Mouse (Mus musculus) kidney, postnatal 25 days (tissue): ENCODE measurements around the gene Cdhr2.

Experiments
- DNase-seq, 2 experiments: peaks; one replicate each; pipeline ENCODE4 v3.0.0; 2021; ENCODE audit warnings: mixed read lengths in 2 of 2

Gene Cdhr2

GRCm38 (mm10) chr13:54753733-54754132 is 52.5 kb downstream of the Cdhr2 start:
- DNase-seq, result no peak

DNA sequence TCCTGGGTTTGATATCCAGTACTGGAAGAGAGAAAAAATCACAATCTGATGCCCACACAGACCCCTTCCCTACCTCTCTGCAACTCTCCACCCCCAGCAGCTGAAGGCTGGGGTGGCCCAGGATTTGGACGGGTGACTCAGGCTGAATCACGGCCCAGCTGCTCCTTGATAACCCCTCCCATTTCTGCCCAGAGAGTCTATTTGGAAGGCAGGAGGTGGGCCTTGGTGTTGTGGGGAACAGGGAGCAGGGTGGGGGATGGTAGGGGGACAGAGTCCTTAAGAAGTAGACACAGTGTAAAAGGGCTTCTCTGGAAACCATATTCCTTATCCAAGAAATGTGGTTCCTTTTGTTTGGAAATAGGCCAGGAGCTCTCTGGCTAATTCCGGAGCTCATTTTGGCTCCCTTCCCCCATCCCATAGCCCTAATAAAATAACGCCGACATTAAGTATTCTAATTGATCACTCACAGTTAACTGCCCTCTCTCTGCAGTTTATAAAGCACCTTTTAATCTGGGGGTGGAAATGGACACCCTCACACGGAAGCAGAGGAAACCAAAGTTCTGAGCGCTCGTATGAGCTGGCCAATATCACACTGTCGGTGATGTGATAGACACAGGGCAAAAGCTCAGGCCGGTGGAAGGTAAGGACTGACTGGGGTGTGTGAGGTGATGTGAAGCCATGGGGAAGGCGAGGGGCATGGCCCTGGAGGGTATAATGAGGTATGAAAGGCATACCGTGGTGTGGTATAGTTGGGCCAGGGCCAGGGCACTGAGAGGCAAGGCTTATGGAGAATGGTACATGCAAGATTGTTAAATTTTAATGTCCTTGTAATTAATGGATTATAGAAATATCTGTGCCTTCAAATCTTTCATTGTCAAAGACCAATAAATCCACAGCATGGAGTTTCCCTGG is 53.2 kb downstream of the Cdhr2 start:
- DNase-seq, result no peak

GRCm38 (mm10) chr13:54755201-54755830 is 54.1 kb downstream of the Cdhr2 start:
- no peak for DNase-seq

DNA sequence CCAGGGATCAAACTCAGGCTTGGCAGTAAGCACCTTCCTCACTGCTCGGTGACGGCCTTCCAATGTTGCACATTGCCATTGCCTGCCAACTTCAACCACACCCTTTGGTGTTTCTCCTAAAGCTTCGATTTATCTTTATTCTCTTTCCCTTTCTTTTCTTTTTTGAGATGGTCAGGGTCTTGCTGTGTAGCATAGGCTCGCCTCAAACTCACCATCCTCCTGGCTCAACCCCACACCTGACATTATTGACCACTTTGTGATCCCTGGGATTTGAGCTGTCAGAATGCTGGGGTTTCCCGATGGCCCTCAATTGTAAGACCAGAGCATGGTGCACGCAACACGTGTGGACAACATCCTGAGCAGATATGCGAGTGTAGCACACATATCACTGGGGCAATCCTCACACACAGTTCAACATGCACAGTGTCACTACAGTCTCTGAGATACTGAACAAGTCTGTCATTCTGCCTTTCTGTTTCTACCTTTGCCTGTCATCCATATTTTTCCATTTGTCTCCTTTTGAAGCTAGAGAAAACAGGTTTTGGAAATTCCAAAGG is 55.0 kb downstream of the Cdhr2 start:
- DNase-seq, result no peak

DNA sequence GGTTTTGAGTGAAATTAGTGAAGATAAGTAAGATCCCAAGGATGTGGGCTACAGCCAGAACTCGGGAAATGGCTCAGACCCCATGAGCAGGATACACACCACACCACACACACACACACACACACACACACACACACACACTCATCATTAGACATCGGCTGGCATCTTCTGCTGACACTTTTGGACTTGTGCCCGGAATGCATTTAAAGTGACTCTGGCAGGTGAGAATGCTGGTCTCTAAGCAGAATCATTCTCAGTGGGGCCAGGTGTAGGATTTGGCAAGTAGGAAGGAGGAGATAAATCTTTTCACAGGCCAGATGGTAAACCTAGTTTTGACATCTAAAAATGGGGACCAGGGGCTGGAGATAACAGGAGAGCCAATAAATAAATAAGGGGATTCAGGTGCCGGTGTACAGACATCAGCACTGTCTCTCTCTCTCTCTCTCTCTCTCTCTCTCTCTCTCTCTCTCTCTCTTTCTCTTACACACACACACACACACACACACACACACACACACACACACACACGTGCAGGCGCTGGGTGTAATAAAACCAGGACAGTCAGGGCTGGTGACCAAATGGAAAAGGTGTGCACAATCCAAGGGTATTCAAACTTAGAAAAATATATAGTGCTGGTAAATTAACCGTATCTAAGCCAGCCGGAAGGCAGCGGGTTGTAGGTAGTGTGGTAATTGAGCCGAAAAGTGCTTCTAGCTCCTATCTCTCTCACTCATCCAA is 56.0 kb downstream of the Cdhr2 start:
- no peak for DNase-seq

- peak; percentile 78 to 87 for DNase-seq
Observed at GRCm38 (mm10) chr13:54758045-54758755, 56.9 kb downstream of the Cdhr2 start.

DNA sequence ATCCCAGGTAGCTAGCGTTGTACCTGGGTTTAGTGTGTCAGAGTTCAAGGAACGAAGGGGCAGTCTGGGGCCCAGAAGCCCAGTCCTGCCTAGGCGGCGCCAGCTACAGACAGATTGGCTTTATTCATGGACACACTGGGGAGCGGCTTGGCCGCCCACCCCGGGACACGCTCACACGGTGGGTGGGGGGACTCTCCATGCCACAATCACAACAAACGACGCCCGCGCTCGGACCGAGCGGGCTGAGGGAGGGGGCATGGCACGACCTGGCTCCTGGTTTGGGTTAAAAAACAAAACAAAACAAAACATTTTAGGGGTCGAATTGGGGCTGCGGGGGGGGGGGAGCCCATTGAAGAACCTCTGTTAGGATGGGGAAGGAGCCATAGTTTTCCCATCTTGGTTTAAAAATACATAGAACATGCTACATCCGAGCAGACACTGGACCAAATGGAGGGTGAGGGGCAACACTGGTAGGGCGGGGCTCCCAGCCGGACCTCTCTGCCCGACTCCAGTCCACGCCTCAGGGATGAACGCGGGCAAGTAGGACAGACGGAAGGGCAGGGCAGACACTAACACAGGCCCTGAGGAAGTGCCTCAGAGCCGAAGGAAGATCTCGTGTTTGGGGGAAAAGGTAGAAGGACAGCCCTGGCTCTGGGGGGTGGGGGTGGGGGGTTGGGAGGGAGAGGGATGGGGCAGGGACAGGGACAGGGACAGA is 57.7 kb downstream of the Cdhr2 start:
- no peak for DNase-seq

GRCm38 (mm10) chr13:54759496-54759895 is 58.2 kb downstream of the Cdhr2 start:
- DNase-seq, result no peak

- DNase-seq, result no peak
Observed at GRCm38 (mm10) chr13:54760164-54760795, 59.0 kb downstream of the Cdhr2 start.

DNA sequence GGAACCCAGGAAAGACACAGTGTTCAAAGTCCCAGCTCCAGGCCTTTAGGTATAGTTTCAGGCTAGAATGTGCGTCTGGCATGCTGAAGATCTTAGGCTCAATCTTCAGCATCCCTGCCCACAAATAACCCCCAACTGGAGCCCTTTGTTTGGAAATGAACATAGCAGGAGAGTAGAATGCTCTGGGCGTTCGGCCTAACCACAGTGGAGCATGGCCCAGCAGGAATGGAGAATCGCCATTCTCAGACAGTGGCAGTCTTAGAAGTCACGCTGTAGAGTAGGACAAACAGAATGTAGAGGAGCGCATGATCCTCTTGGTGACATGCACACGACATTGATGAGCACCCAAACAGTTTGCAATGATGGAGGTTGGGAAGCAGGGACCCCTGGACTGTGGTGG is 59.6 kb downstream of the Cdhr2 start:
- no peak for DNase-seq

- no peak for DNase-seq
Observed at GRCm38 (mm10) chr13:54765281-54766191, 64.3 kb downstream of the Cdhr2 start.

GRCm38 (mm10) chr13:54766192-54766768 is 65.0 kb downstream of the Cdhr2 start, which contains the start of gene Sncb:
Sncb (minus strand) TSS chr13:54766595.
- peak; percentile 29 to 49 for DNase-seq

DNA sequence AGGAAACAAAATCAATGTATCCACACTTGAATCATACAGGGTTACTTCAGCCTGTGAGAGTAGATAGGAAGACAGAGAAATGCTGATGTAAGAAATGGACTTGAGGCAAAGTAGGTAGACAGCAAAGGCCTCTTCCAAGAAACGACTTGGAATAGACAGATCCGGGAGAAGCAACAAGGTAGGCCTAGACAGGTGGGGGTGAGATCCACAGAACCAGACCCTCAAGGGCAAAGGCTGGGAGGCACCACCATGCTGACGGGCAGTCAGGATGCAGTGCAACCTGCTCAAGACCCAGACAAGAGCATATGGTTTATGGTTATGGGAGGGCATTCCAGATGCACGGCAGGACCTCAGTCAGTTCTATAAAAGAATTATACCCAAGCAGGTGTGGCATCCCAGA is 65.8 kb downstream of the Cdhr2 start:
- DNase-seq, result no peak

DNA sequence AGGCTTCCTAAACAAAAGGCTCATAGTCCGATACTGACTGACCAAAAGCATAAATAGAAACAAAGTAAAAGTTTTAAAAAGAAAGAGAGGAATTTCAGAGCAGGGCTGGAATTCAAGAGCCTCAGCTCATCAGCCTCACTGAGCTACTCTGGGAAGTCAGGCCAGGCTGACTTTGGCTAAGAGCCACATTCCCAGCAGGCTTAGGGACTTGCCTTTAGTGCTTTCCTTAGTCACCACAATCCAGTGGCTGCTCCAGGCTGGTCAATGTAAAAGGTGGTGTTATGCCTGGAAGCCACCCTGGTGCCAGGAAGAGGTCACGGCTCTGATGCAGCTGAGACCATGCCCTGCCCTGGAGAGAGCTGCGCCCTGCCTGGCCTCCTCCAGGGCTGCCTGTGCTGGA is 79.3 kb downstream of the Cdhr2 start:
- peak in 1 of 2 experiments; percentile 43 for DNase-seq

DNA sequence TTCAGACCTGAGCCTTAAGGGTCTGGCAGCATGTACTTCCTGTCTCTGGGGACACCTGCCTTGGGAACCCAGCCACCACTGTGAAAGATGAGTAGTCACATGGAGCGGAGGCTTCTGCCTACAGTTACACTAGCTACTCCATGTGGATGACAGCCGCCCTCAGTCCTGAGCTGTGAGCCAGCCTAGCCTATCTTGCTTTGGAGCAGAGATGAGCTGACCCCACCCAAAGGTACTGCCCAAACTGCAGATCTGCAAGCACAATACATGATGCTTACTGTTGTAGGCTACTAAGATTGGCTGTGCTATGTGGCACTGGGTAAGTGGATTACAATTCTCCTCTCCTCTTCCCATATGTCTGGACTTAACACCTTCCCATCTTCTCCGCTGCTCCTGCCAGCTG is 79.8 kb downstream of the Cdhr2 start:
- no peak for DNase-seq

DNA sequence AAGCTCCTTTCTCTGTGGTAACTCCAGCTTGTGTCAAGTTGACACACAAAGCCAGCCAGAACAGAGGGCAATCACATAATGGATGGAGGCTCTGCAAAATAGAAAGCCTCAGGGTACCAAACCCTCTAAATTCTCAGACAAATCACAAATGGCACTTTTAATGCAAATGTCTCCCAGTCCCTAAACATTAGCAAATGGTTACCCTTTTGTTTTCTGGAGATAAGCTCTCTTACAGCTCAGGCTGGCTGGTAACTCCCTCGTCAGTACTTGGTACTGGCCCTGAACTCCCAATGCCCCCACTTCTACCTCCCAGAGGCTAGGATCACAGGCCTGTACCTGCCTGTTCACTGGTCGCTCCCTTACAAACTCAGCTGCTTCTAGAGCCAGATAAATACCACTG is 82.0 kb downstream of the Cdhr2 start:
- no peak for DNase-seq

GRCm38 (mm10) chr13:54783698-54784097 is 82.4 kb downstream of the Cdhr2 start, which contains the start of gene Eif4e1b:
Eif4e1b (plus strand) TSS chr13:54783998.
- DNase-seq, result no peak
